Mouse (Mus musculus) CH12.LX (cell line): ENCODE measurements around the gene Fastk. TPM values are rescaled to one million over a fixed set of nuclear protein-coding genes. Genes with fewer than 3 reads are reported as not detected.

ENCODE experiments used
- DNase-seq: peaks from one replicate; pipeline ENCODE4 v3.0.0-alpha.2; 2013; ENCODE audit errors: extremely low read depth
- H3K27ac ChIP-seq: 2 replicates; pipeline ENCODE4 v1.5.1; 2012; ENCODE audit warnings: low read depth, mild to moderate bottlenecking, control low read depth, moderate library complexity; ENCODE audit not compliant: insufficient read depth
- H3K27me3 ChIP-seq: replicated peaks from 2 replicates; pipeline ENCODE3; 2012; ENCODE audit warnings: inconsistent platforms
- H3K36me3 ChIP-seq, 2 experiments: replicated peaks in 1 of 2; 2 replicates each; pipeline versions ENCODE3 to v1.6.1; 2012; ENCODE audit warnings: inconsistent platforms in 1 of 2, low read length in 1 of 2, mild to moderate bottlenecking in 1 of 2, mixed read lengths in 1 of 2, moderate library complexity in 1 of 2; ENCODE audit not compliant: control insufficient read depth in 1 of 2, insufficient read depth in 1 of 2
- H3K4me1 ChIP-seq, 2 experiments: 2 replicates each; pipeline ENCODE4 v1.6.1; 2012; ENCODE audit warnings: inconsistent platforms in 1 of 2, moderate library complexity in 1 of 2; ENCODE audit not compliant: insufficient read depth in 2 of 2, control insufficient read depth in 1 of 2
- H3K4me2 ChIP-seq: 2 replicates; pipeline ENCODE4 v1.6.1; 2012; ENCODE audit warnings: low read depth, mild to moderate bottlenecking, control low read depth; ENCODE audit not compliant: poor library complexity, insufficient read depth, severe bottlenecking
- H3K4me3 ChIP-seq, 3 experiments: fragments of 150-350 bp in 1 of 3; sonication (generic) in 1 of 3; replicated peaks in 1 of 3; 2 replicates each; pipeline versions ENCODE3 to v1.5.1; 2011 to 2012; ENCODE audit warnings: low read depth in 2 of 3, low read length in 2 of 3, mild to moderate bottlenecking in 2 of 3, moderate library complexity in 2 of 3, control low read depth in 1 of 3, improper control_type of control experiment in 1 of 3, inconsistent platforms in 1 of 3, mixed read lengths in 1 of 3; ENCODE audit not compliant: poor library complexity in 1 of 3
- H3K79me2 ChIP-seq: replicated peaks from 2 replicates; pipeline ENCODE4 v1.6.1; 2012; ENCODE audit warnings: mild to moderate bottlenecking, moderate library complexity; ENCODE audit not compliant: control insufficient read depth, poor library complexity, insufficient read depth, severe bottlenecking; ENCODE audit errors: extremely low read depth
- H3K9ac ChIP-seq: 2 replicates; pipeline ENCODE4 v1.6.1; 2012; ENCODE audit warnings: low read depth, mild to moderate bottlenecking, control low read depth, moderate library complexity; ENCODE audit not compliant: insufficient read depth
- H3K9me3 ChIP-seq: replicated peaks from 2 replicates; pipeline ENCODE3; 2012; ENCODE audit warnings: low read length, inconsistent platforms, mixed read lengths
- BHLHE40 ChIP-seq: IDR thresholded peaks from 2 replicates; pipeline ENCODE4 v1.6.1; 2011; ENCODE audit warnings: mild to moderate bottlenecking, low read depth, low read length, improper control_type of control experiment
- CHD1 ChIP-seq: IDR thresholded peaks from 2 replicates; pipeline ENCODE4 v1.6.1; 2012; ENCODE audit warnings: low read depth, low read length, improper control_type of control experiment, inconsistent platforms
- CHD2 ChIP-seq: IDR thresholded peaks from 2 replicates; pipeline ENCODE4 v1.6.1; 2011; ENCODE audit warnings: low read length, improper control_type of control experiment
- CTCF ChIP-seq, 2 experiments: IDR thresholded peaks in 1 of 2; conservative IDR thresholded peaks in 1 of 2; 2 replicates each; pipeline ENCODE4 v1.5.1; 2011 to 2012; ENCODE audit warnings: low read depth in 2 of 2, low read length in 2 of 2, improper control_type of control experiment in 1 of 2, inconsistent platforms in 1 of 2, mild to moderate bottlenecking in 1 of 2, moderate library complexity in 1 of 2
- E2F4 ChIP-seq: IDR thresholded peaks from 2 replicates; pipeline ENCODE4 v1.6.1; 2011; ENCODE audit warnings: low read depth, low read length, improper control_type of control experiment; ENCODE audit not compliant: insufficient replicate concordance
- ELF1 ChIP-seq: IDR thresholded peaks from 2 replicates; pipeline ENCODE4 v1.6.1; 2014; ENCODE audit warnings: low read depth, mild to moderate bottlenecking, inconsistent platforms, low read length, improper control_type of control experiment
- EP300 ChIP-seq: IDR thresholded peaks from 2 replicates; pipeline ENCODE4 v1.6.1; 2011; ENCODE audit warnings: low read length, improper control_type of control experiment
- ETS1 ChIP-seq: conservative IDR thresholded peaks from 2 replicates; pipeline ENCODE4 v1.6.1; 2012; ENCODE audit warnings: low read depth, mild to moderate bottlenecking, inconsistent platforms, low read length, improper control_type of control experiment, moderate library complexity
- JUN ChIP-seq: IDR thresholded peaks from 2 replicates; pipeline ENCODE4 v1.6.1; 2011; ENCODE audit warnings: low read depth, mild to moderate bottlenecking, low read length, improper control_type of control experiment, moderate library complexity; ENCODE audit not compliant: insufficient read depth
- KAT2A ChIP-seq: IDR thresholded peaks from 2 replicates; pipeline ENCODE4 v1.6.1; 2012; ENCODE audit warnings: low read length, improper control_type of control experiment, inconsistent platforms; ENCODE audit not compliant: insufficient replicate concordance
- MAFK ChIP-seq: IDR thresholded peaks from 2 replicates; pipeline ENCODE4 v1.6.1; 2011; ENCODE audit warnings: low read length, improper control_type of control experiment; ENCODE audit not compliant: insufficient replicate concordance
- MAZ ChIP-seq: IDR thresholded peaks from 2 replicates; pipeline ENCODE4 v1.6.1; 2012; ENCODE audit warnings: low read depth, mild to moderate bottlenecking, inconsistent platforms, low read length, improper control_type of control experiment, moderate library complexity
- MEF2A ChIP-seq: IDR thresholded peaks from 2 replicates; pipeline ENCODE4 v1.6.1; 2014; ENCODE audit warnings: low read depth, mild to moderate bottlenecking, inconsistent platforms, low read length, improper control_type of control experiment, borderline replicate concordance
- MYC ChIP-seq: IDR thresholded peaks from 2 replicates; pipeline ENCODE4 v1.6.1; 2011; ENCODE audit warnings: low read depth, mild to moderate bottlenecking, improper control_type of control experiment, low read length
- NELFE ChIP-seq: IDR thresholded peaks from 2 replicates; pipeline ENCODE4 v1.6.1; 2011; ENCODE audit warnings: low read depth, low read length, improper control_type of control experiment
- POLR2A ChIP-seq: IDR thresholded peaks from 2 replicates; pipeline ENCODE4 v1.6.1; 2011; ENCODE audit warnings: low read depth, mild to moderate bottlenecking, improper control_type of control experiment, low read length
- RCOR1 ChIP-seq: conservative IDR thresholded peaks from 2 replicates; pipeline ENCODE4 v1.6.1; 2012; ENCODE audit warnings: low read depth, mild to moderate bottlenecking, inconsistent platforms, low read length, improper control_type of control experiment
- SIN3A ChIP-seq: IDR thresholded peaks from 2 replicates; pipeline ENCODE4 v1.6.1; 2012; ENCODE audit warnings: low read length, improper control_type of control experiment, inconsistent platforms
- SMC3 ChIP-seq: IDR thresholded peaks from 2 replicates; pipeline ENCODE4 v1.6.1; 2011; ENCODE audit warnings: low read depth, low read length, improper control_type of control experiment
- USF1 ChIP-seq: IDR thresholded peaks from 2 replicates; pipeline ENCODE4 v1.6.1; 2014; ENCODE audit warnings: low read depth, mild to moderate bottlenecking, inconsistent platforms, low read length, improper control_type of control experiment
- ZC3H11A ChIP-seq: IDR thresholded peaks from 2 replicates; pipeline ENCODE4 v1.6.1; 2012; ENCODE audit warnings: low read depth, mild to moderate bottlenecking, inconsistent platforms, low read length, improper control_type of control experiment
- ZKSCAN1 ChIP-seq: IDR thresholded peaks from 2 replicates; pipeline ENCODE4 v1.6.1; 2012; ENCODE audit warnings: low read depth, inconsistent platforms, low read length, improper control_type of control experiment, borderline replicate concordance
- ZMIZ1 ChIP-seq: IDR thresholded peaks from 2 replicates; pipeline ENCODE4 v1.6.1; 2012; ENCODE audit warnings: low read depth, mild to moderate bottlenecking, inconsistent platforms, low read length, improper control_type of control experiment
- ZNF384 ChIP-seq: IDR thresholded peaks from 2 replicates; pipeline ENCODE4 v1.6.1; 2012; ENCODE audit warnings: low read depth, low read length, improper control_type of control experiment, inconsistent platforms
- dilution Hi-C: fragments of 300-500 bp; cut with MboI; formaldehyde crosslinking; loops from 2 replicates; pipeline ENCODE4 v1.14.3; 2020; ENCODE audit warnings: low sequenced_read_pairs; ENCODE audit not compliant: extremely low pct_unique_long_range_greater_than_20kb, extremely low pct_ligation_motif_present
- in situ Hi-C: fragments of 300-500 bp; cut with MboI; formaldehyde crosslinking; loops from 3 replicates; pipeline ENCODE4 v1.14.3; 2019; ENCODE audit warnings: low sequenced_read_pairs, low pct_ligation_motif_present, low pct_unique_long_range_greater_than_20kb, mixed read lengths
- polyA plus RNA-seq: library from polyadenylated mRNA; unstranded; fragments of >175 nt; gene quantifications from 2 replicates; pipeline ENCODE4 v1.2.1, GENCODE M21; 2012; ENCODE audit warnings: low read depth; ENCODE audit not compliant: insufficient read length
- total RNA-seq, 2 experiments: library from RNA; depleted of rRNA; stranded (reverse); fragments of 300-350 nt in 1 of 2; fragments of >200 nt in 1 of 2; gene quantifications; 2 replicates each; pipeline ENCODE4 v1.2.3; 2012 to 2014

Fastk gene
- total and polyA plus RNA-seq, 3 experiments: 44.8 to 88.0 (median 61.4) TPM

- TF ChIP-seq NELFE (no peak), MYC (no peak), ETS1 (no peak), KAT2A (no peak), CHD2 (no peak), JUN (no peak)
Observed at GRCm38 (mm10) chr5:24420381-24420780, 24.7 kb downstream of the Fastk start (continued).

- Histone ChIP-seq H3K9me3 (no peaks in the 10 kb centered on the region), H3K4me2 (no peak overlapping the region), H3K4me1 (peaks cover 0 to 9% of the 10 kb centered on the region in 2 experiments; a peak in 2 of 4 replicates), H3K79me2 (no peaks in the 10 kb centered on the region), H3K36me3 (peaks cover 14 to 61% of the 10 kb centered on the region in 2 experiments), H3K4me3 (no peak overlapping the region), H3K9ac (no peak overlapping the region), H3K27me3 (no peaks in the 10 kb centered on the region), H3K27ac (no peak overlapping the region)
- dilution Hi-C loops: no loop called here
- no peak for DNase-seq
- in situ Hi-C loops: no loop called here
- TF ChIP-seq USF1 (no peak), CHD2 (no peak), ZKSCAN1 (no peak), POLR2A (no peak), ZMIZ1 (no peak), SMC3 (no peak), MEF2A (no peak), EP300 (no peak), ZC3H11A (no peak), CTCF (conservative IDR thresholded peaks at IDR 0.05 in 1 of 2, IDR thresholded peaks at IDR 0.05 in 1 of 2; ENCODE audit: low read depth in 2 of 2, low read length in 2 of 2) (no peak), SIN3A (no peak), ZNF384 (no peak), ELF1 (no peak), E2F4 (no peak), MAZ (no peak), MAFK (no peak), CHD1 (no peak), RCOR1 (no peak), BHLHE40 (no peak)
Observed at GRCm38 (mm10) chr5:24417587-24417986, 27.5 kb downstream of the Fastk start.
